In the genomic region with DNA sequence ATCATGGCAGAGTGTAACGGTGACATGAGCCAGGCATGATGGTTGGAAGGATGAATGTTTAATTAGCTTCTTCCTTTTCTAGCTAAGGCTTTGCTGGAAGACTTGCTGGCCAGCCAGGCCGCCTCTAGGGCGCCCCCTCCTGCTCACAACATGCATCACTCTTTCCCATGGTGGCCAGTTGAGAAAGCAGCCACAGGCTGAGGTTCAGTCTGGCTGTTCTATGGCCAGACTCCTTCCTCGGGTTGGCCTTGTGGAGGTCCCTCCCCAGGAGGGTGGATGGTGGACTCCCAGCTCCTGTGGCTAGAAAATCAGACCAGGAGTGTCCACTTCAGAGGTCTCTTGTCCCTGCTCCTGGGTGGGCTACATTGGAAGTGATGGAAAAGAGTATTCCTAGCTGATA, we compare ENCODE assay signal across 8 mouse cellular contexts. TPM values are rescaled to one million over a fixed set of nuclear protein-coding genes. Genes with fewer than 3 reads are reported as not detected.
A peak's percentile ranks its signal among the peaks of the same experiment; 100 is the strongest.
DNase-seq lines count a peak whose midpoint lies in the region; ATAC-seq lines count a peak whose summit lies in the region.

No protein-coding gene starts in this region.

- DNase-seq in CD8-positive naive resting alpha-beta T cell, adult 2 months (ENCODE audit: low read depth in 2 of 2, low spot score in 2 of 2), result peak; percentile 44 to 61
- DNase-seq in adrenal gland, adult (ENCODE audit: inconsistent age in 2 of 2, low spot score in 1 of 2), result peak; percentile 85 to 92
- peak; percentile 75 for DNase-seq in embryo, embryonic 11 days
- peak; percentile 61 to 79 for DNase-seq in layer of hippocampus, adult 18-20 months (ENCODE audit: low spot score in 2 of 2)
- peak; percentile 88 for DNase-seq in lung, postnatal 10 days
- DNase-seq in retina, postnatal 7 days (ENCODE audit: low read depth, low spot score), result peak; percentile 46
- DNase-seq in urinary bladder, postnatal 14 days (ENCODE audit: low spot score), result peak; percentile 83

- ATAC-seq in granulocyte monocyte progenitor cell, adult 5-6 weeks (replicated peaks; ENCODE audit: poor library complexity, severe bottlenecking), result peak; percentile 79

RNA-seq across cellular contexts. Expression of a gene that starts 2.8 kb away (rescaled TPM):
- not detected in 2 replicates for total RNA-seq in granulocyte monocyte progenitor cell, adult 5-6 weeks (2014; fragmentation: Nextera tagmentation)
- not detected in 2 replicates for total RNA-seq in granulocyte monocyte progenitor cell, adult 5-6 weeks (2017)
- not detected for total RNA-seq in layer of hippocampus, adult 18-20 months (2021)

RNA-seq across cellular contexts. Expression of a gene that starts 14.8 kb away (rescaled TPM):
- not detected in 2 replicates for total RNA-seq in granulocyte monocyte progenitor cell, adult 5-6 weeks (2014; fragmentation: Nextera tagmentation)
- total RNA-seq in granulocyte monocyte progenitor cell, adult 5-6 weeks (2017), result not detected in 2 replicates
- not detected for total RNA-seq in layer of hippocampus, adult 18-20 months (2021)

RNA-seq across cellular contexts. Expression of a gene that starts 43.5 kb away (rescaled TPM):
- not detected in 2 replicates for total RNA-seq in granulocyte monocyte progenitor cell, adult 5-6 weeks (2014; fragmentation: Nextera tagmentation)
- not detected in 2 replicates for total RNA-seq in granulocyte monocyte progenitor cell, adult 5-6 weeks (2017)
- under 1 TPM in 1 of 2 experiments, not detected in 1; 0.20 TPM for total RNA-seq in layer of hippocampus, adult 18-20 months (2021)

RNA-seq across cellular contexts. Expression of a gene that starts 56.5 kb away (rescaled TPM):
- total RNA-seq in granulocyte monocyte progenitor cell, adult 5-6 weeks (2014; fragmentation: Nextera tagmentation), result not detected in 2 replicates
- total RNA-seq in granulocyte monocyte progenitor cell, adult 5-6 weeks (2017), result not detected in 2 replicates
- total RNA-seq in layer of hippocampus, adult 18-20 months (2021), result 1 to 10 TPM; 1.0 to 2.1 TPM

Comparison
In these comparisons a context has a peak if more than half of its experiments do, and no peak if none do; other contexts are left out.
1. Peak in every context shown above with its lines: DNase-seq and ATAC-seq.